Mouse (Mus musculus): ENCODE measurements at regions not wholly inside any gene's neighbourhood (a gene's known extent, or its start where the extent isn't known, plus 50 kb on each side); places are given as distances from the start of the nearest gene placed in this dataset.

DNA sequence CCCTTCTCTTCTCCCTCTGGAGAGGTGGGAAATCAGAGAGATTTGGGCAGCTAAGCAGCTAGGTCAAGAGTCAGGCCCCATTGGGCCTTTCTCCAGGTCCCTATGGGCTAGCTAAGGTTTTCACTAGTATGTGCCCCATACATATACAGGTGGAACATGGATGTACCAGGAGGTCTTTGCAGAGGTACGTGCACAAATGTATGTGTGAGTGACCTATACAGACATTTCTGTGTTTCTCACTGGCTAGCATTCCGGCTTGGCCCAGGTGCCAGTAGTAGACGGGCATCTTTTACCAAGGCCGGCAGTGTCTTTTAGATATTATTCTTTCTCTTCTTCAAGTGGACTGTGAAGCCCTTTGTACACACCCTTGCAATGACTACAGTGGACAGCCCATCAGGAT lies 51.1 kb upstream of the Ppara start:
- Histone ChIP-seq H3K4me3 (replicated peaks) (no peak overlapping the region), H3K4me2 (no peak overlapping the region), H3K27ac (replicated peaks) (no peak overlapping the region), H3K4me1 (replicated peaks) (no peaks in the 10 kb centered on the region), H3K27me3 (peaks cover 3% of the 10 kb centered on the region; the same call in 1 of the 2 replicates), H3K9ac (no peak overlapping the region), H3K36me3 (replicated peaks) (no peaks in the 10 kb centered on the region), H3K9me3 (replicated peaks) (no peaks in the 10 kb centered on the region)
- no peak for ATAC-seq (ENCODE audit: insufficient read depth)
- 74% methylated on average over 4 of the region's 4 CpGs for WGBS (ENCODE audit: insufficient replicate concordance)

DNA sequence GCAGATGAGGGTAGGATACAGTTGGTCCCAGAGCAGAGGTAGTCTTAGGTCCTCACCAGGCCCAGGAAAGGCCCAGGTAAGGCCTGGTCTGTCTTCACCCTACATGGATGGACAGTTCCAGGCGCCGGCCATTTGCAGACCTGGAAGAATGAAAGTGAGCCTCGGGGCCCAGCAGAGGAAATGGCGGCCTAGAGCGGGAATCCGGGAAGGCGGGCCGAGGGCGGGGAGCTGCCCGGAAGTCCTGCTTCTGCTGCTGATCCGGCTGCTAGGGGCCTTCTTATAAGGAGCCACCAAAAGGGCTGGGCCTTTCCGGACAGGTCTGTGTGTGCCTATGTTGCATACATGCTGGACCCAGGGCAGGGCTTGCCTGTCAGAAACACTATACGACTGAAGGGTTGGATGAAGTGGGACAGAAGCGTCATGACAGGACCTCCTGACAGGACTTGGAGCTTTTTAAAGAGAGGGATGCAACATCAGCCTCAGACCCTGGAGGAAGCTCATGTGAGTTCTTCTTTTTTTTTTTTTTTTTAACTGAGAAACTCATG lies 50.5 kb upstream of the Ppara start:
- WGBS (ENCODE audit: insufficient replicate concordance) = 78% methylated on average over 14 of the region's 14 CpGs

DNA sequence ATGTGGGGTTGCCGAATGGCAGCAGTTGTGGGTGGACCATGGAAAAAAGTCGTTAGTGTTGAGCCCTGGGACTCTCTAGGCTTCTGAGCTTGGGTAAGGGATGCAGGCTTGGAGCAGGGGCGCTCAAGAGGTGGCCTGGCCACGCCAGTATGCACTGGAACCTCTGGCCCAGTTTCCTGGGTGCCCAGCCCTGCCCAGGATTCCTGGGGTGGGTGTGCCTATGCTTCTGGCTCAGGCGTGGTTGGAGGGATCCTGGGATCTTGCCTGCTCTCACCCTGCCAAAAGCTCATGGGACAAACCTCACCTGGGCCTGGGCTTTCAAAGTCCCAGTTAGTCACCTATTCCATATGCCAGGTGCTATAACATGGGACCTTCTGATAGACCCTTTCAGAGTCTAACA lies 49.9 kb upstream of the Ppara start:
- 49% methylated on average over 5 of the region's 5 CpGs for WGBS (ENCODE audit: insufficient replicate concordance)
- ATAC-seq (ENCODE audit: insufficient read depth) = no peak
- Histone ChIP-seq H3K4me3 (replicated peaks) (no peak overlapping the region), H3K9ac (no peak overlapping the region), H3K9me3 (replicated peaks) (no peaks in the 10 kb centered on the region), H3K4me2 (no peak overlapping the region), H3K27me3 (no peaks in the 10 kb centered on the region; the same call in 1 of the 2 replicates), H3K36me3 (replicated peaks) (no peaks in the 10 kb centered on the region), H3K27ac (replicated peaks) (no peak overlapping the region), H3K4me1 (replicated peaks) (no peaks in the 10 kb centered on the region)

More for the DNA sequence above, 50.5 kb upstream of the Ppara start:
- H3K4me1 ChIP-seq (replicated peaks) = no peaks in the 10 kb centered on the region
- no peak overlapping the region for H3K4me2 ChIP-seq
- no peaks in the 10 kb centered on the region; the same call in 1 of the 2 replicates for H3K27me3 ChIP-seq
- no peaks in the 10 kb centered on the region for H3K9me3 ChIP-seq (replicated peaks)
- H3K27ac ChIP-seq (replicated peaks) = no peak overlapping the region
- no peak overlapping the region for H3K9ac ChIP-seq
- no peaks in the 10 kb centered on the region for H3K36me3 ChIP-seq (replicated peaks)
- no peak overlapping the region for H3K4me3 ChIP-seq (replicated peaks)
- ATAC-seq (ENCODE audit: insufficient read depth) = no peak
